Comparison of ENCODE assay signal across 8 mouse cellular contexts in the genomic region with DNA sequence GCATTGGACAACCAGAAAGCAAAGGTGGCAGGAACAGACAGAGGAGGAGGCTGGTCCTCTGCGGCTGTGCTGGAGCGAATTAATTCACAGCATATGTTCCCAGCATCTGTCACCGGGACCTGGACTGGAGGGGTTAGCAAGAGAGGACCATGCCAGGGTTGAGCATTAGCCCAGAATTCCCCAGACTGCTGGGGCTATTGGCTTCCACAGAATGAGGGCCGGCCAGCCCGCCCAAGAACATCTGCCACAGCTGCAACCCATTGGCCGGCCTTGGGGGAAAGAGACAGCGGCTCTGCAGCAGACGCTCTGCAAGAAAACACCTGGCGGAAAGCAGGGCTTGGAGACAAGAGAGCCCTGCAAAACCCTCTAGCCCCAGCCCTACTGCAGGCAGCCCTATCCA.
A peak's percentile ranks its signal among the peaks of the same experiment; 100 is the strongest.
DNase-seq lines count a peak whose midpoint lies in the region; TF ChIP-seq lines count a peak whose summit lies in the region.

No protein-coding gene starts in this region.

- H3K27ac ChIP-seq in left cerebral cortex, adult 2 months, result no peak overlapping the region

- H3K4me3 ChIP-seq in left cerebral cortex, adult 2 months, result no peak overlapping the region

- intact Hi-C loops in left cerebral cortex, adult 2 months (cut with DNase I), result no loop called here

- no peak for TF ChIP-seq CTCF in left cerebral cortex, adult 2 months (IDR thresholded peaks at IDR 0.05)

- peak; percentile 21 to 47 for DNase-seq in kidney, postnatal 4 days
- DNase-seq in kidney, postnatal 10 days, result no peak
- peak; percentile 72 for DNase-seq in embryo, embryonic 11 days
- DNase-seq in heart, adult 8-10 months (ENCODE audit: low spot score), result peak; percentile 45
- DNase-seq in mesoderm, embryonic 11.5 days (ENCODE audit: low read depth, low spot score), result peak; percentile 59
- no peak for DNase-seq in MN1 (ENCODE audit: low spot score)
- no peak for DNase-seq in left cerebral cortex, adult 2 months (ENCODE audit: extremely low spot score in 1 of 2, low spot score in 2 of 2)
- no peak for DNase-seq in right cerebral cortex, postnatal 10 days (ENCODE audit: low spot score in 2 of 2)

Comparison
In these comparisons a context has a peak if more than half of its experiments do, and no peak if none do; other contexts are left out.
1. DNase-seq: peak in kidney, postnatal 4 days (2 of 2), embryo, embryonic 11 days (single experiment), heart, adult 8-10 months (single experiment) and mesoderm, embryonic 11.5 days (single experiment); none in kidney, postnatal 10 days (single experiment), MN1 (single experiment), left cerebral cortex, adult 2 months (0 of 2) and right cerebral cortex, postnatal 10 days (0 of 2).